Mouse (Mus musculus) cerebellum, postnatal 4 days (tissue): ENCODE data around the gene Jmjd6.

ENCODE experiments used
- DNase-seq, 2 experiments: peaks; one replicate each; pipeline ENCODE4 v3.0.0; 2022; ENCODE audit warnings: low spot score in 2 of 2, mixed read lengths in 1 of 2

Gene Jmjd6

DNA sequence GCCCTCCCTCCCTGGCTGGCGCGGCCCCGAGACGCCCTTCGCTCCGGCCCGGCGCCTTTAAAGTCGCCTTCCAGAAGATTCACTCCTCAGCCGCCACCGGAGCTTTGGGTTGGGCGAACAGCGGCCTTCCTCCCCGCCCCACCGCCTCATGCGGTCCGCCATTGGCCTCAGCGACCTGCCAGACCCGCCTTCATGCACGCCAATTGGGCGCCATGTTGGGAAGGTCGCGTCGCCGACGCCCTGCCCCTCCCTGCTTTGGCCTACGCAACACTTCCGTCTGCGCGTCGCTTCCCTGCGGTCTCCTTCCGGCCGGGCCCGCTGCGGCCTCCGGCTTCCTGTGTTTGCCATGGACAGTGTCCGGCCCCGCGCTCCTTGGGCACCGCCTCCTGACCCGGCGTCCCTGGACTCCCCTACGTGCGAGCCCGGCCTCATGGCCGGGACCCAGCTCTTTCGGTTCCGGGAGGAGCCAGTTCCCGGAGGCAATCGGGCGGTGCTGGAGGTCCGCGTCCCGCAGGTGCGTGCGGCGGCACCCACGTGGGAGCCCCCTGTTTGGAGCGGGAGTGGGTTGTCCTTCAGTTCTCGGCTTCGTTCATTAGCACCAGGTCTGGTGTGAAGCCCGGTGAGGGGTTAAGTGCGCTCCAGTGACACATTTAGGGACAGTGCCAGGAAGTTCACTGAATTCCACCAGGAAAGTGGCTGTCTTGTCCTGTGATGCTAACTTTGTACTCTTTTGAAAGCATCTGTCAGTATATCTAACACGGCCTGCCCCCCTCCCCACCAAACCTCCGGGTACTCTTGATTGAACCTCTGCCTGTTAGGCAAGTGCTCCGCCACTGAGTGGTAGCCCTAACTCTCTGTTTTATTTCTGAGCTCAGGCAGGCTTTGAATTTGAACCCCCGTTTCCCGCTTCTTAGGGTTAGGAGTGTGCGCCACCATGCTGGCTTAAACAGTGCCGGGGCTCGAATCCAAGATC lies at the start of gene Jmjd6, which contains the start of gene Mettl23:
Gene Jmjd6, minus strand, starts transcription at position 189 of the 973 bp plus-strand sequence.
Gene Mettl23, plus strand, starts transcription at position 18 of the 973 bp plus-strand sequence.
- DNase-seq: peak; percentile 91 to 95

- no peak for DNase-seq
Observed at GRCm38 (mm10) chr11:116887136-116887535, 43.9 kb upstream of the Jmjd6 start.

DNA sequence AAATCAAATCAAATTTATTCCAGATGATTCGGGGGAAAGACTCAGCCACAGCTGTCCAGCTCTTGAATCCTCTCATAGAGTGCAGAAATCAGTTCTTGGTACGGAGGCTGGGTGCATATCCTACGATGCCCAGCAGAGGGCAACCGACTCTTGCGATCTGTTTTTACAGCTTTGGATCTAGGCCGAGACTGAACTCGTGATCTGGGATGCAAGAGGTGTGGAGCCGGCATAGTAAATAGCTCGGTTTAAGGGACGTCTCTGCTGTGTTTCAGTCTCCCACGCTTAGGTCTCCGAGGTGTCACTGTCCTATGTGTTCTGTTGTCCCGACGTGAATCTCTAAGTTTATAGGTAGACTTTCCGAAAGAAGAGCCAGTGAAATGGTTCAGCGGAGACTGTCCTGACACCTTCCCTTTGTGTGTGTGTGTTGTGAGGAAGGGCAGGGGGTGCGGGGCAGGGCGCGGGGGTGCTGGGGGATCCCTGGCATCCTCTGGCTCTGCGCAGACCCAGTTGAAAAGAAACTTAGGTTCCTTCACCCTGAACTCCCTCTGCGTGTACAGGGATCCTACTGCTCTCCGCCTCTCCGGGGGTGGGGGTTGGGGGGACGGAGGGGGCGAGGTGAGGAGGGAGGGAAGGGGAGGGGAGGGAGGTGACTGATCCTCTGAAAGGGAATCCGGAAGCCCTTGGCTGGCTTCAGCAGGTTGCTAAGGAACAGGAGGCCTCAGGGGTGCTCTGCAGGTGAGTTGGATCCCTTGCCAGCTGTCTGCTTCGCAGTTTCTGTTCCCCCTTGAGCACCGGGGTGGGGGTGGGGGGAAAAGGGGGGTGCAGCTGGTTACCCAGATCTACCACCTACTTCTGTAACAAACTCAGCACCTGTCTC lies 42.3 kb upstream of the Jmjd6 start:
- DNase-seq: peak; percentile 78 to 92

GRCm38 (mm10) chr11:116884061-116884460 lies 40.8 kb upstream of the Jmjd6 start:
- no peak for DNase-seq

DNA sequence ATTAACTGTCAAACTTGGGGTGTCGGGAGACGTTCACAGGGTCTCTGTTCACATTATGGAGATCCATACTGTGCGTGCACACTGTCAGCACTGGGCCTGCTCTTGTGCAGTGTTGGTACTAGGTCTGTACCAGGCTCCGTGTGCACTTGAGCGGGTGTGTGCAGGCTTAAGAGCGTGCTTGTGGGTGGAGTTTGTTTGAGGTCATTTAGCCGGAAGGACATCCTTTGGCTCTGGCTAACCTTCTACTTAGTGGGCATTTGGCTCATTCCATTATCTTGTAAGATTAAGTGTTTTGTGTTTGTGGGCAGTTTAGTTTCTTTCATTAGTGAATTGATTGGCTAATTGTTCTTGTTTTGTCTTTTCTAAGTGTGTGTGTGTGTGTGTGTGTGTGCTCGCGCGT lies 39.2 kb upstream of the Jmjd6 start:
- no peak for DNase-seq

GRCm38 (mm10) chr11:116881440-116881839 lies 38.2 kb upstream of the Jmjd6 start:
- DNase-seq: no peak

DNA sequence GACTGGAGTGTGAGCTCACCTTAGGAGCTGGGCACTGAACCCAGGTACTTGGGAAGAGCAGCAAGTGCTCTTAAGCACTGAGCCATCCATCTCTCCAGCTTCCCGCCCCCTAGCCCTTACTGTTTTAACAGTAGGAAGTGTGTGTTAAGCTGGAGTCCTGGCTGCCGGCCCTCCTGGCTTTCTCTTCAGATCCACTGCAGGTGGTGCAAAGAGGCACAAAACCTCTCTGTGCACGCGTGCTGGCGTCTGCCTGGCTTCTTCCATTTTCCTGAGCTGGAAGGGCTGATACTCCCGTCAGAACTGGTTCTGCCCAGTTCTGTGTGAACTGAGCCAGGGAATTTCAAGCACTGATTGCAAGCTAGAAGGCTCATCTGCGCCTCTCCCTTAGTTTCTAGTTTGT lies 37.6 kb upstream of the Jmjd6 start:
- DNase-seq: peak in 1 of 2 experiments; percentile 25

GRCm38 (mm10) chr11:116878454-116878853 lies 35.2 kb upstream of the Jmjd6 start:
- no peak for DNase-seq

GRCm38 (mm10) chr11:116873987-116874386 lies 30.7 kb upstream of the Jmjd6 start:
- no peak for DNase-seq

DNA sequence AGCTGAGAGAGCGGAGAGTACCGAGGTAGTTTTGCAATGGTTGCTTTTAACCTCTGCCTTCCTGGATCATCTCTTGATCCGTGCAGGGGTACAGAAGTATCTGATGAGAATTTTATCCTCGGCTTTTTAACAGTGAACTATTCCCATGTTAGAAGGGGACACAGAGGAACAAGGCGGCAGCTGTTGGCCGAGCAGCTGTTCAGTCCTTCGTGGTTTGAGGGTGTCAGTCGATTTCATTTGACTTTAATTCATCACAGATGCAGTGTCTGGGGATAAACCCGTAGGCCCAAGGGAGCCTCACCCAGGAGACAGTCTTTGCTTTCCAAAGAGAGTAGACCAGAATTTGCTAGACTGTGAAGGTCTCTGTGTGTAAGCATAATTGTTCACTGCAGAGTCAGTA lies 28.3 kb upstream of the Jmjd6 start:
- DNase-seq: no peak

- no peak for DNase-seq
Observed at GRCm38 (mm10) chr11:116869641-116870040, 26.4 kb upstream of the Jmjd6 start.

DNA sequence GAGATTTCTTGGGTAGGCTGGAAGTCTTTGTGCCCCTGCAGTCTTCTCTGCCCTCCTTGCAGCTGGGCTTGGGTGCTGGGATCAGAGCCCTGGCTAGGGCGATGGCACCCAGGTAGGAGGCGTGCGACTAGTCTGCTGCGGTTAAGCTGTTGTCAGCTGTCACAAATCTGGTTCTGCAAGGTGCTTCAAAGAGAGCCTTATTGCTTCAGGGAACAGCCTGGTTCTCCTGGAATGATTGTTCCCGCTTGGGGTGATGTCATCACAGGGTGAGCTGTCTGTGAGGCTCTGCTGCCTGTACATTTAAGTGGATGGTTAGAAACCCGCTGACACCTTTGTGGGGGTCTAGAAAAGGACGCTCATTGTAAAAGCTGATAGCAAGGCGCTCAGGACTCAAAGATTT lies 26.0 kb upstream of the Jmjd6 start:
- no peak for DNase-seq

DNA sequence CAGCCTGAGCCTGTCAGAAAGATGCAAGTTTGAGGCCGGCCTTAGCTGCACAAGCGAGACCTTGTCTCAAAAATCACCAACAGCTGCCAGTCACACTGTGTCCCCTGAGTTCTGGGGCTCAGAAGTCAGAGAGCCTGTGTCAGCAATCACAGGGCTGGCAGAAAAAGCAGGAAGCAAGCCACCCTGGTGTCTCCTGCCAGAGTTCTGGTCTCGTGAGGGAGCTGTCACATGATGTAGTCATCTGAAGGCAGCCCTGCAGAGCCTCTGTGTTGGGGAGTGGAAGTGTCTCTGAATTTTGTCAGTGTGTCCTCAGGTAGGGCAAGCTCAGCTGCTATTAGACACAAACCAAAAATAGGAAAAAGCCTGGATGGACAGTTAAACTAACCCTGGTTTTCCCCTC lies 24.9 kb upstream of the Jmjd6 start:
- no peak for DNase-seq

GRCm38 (mm10) chr11:116865945-116866585 lies 22.8 kb upstream of the Jmjd6 start:
- no peak for DNase-seq

- no peak for DNase-seq
Observed at GRCm38 (mm10) chr11:116864444-116864843, 21.2 kb upstream of the Jmjd6 start.

DNA sequence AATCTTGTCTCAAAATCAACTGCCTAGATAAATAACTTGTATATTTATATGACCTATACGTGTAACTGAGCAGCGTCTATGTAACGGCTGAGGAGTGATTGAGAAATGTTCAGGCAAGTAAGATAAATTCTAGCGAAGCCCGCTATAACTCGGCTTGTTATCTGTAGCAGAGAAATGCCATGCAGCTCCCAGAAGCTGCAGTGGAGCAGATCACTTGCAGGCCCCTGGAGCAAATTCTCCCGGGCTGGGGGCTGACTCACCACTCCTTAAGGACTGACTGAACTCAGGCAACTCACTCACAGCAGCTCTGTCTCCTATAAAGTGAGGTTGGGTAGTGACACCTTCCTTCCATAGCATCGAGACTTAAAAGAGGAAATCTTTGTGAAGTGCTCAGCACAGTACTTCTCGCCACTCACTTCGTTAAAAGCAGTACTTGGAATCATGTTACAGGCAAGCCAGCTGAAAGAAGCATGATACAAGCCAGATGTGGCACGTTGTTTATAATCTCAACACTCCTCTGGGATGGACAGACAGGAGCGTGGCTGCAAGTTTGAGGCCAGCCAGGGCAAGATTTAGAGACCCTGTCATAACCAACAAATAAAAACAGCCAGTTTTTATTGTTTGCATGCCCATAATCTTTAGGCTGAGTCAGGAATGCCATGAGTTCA lies 14.1 kb upstream of the Jmjd6 start:
- no peak for DNase-seq

DNA sequence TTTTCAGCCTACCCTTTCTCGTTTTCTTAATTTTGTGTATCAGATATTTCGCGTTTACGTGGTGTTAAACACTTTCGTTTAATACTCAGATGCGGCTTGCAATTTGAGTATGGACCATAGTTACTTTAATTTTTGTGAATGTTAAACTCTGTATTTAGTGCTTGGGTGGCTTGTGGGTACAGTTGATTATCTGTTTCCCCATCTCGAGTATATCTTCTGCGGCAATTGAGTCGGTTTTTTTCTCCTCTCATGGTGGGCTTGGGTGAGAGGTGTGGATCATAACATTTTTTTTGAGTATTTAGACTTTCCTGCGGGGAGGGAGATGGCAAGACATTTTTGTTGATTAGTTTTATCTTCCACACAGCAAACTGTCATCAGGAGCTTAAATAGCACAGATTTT lies 11.0 kb upstream of the Jmjd6 start:
- no peak for DNase-seq

GRCm38 (mm10) chr11:116853512-116853928 lies 10.3 kb upstream of the Jmjd6 start:
- DNase-seq: peak; percentile 95 to 97

DNA sequence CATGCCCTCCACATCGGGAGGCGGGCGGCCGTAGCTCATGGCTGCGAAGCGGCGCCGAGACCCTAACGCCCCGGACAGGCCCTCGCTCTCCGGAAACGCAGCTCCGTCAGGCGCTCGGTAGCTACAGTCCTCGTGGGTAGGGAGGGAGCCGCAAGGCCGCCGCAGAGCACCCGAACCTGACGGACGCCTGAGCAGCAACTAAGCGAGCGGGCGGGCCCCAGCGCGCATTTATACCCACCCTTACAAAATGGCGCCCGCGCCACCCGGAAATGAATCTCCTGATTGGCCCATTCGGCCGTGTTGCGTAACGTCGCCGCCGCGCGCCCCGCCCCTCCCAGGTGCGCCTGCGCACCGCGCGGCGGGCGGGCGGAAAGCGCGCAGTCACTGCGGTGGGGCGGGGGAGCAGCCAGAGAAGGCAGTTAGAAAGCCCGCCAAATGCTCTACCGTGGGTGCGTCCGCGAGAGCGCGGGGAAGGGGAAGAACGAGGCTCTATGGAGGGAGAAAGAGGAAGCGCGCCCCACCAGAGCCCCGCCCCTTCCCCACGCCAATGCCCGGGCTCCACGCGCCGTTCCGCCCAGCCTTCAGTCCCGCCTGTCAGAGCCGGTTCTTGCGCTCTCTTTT lies 9.8 kb upstream of the Jmjd6 start, which contains the start of gene Srsf2:
Gene Srsf2, minus strand, starts transcription at position 204 of the 621 bp plus-strand sequence.
- peak; percentile 97 to 98 for DNase-seq

GRCm38 (mm10) chr11:116852291-116852890 lies 9.1 kb upstream of the Jmjd6 start, which contains the start of gene Mfsd11:
TSS of gene Mfsd11 (plus strand) at chr11:116852440.
- peak; percentile 45 to 76 for DNase-seq
